Mouse (Mus musculus) heart, embryonic 14.5 days (tissue): ENCODE data around the gene Stk35. TPM values are rescaled to one million over a fixed set of nuclear protein-coding genes. Genes with fewer than 3 reads are reported as not detected.
"Not testable (repeated sequence)": the region's sequence is repeated elsewhere in the genome, so short reads cannot be mapped to it uniquely, and the experiment has no call there.

Experiments
- ATAC-seq: fragments of 200-750 bp; cut with Nextera tagmentation; 2 replicates; pipeline ENCODE4 v1.8.0; 2017; ENCODE audit warnings: low read depth, moderate TSS enrichment; ENCODE audit not compliant: insufficient number of reproducible peaks, insufficient read depth, low FRiP score
- H3K27ac ChIP-seq, 2 experiments: fragments of 200-500 bp in 1 of 2; fragments of 300-500 bp in 1 of 2; sonication (generic) in 1 of 2; replicated peaks in 1 of 2; 2 replicates each; pipeline ENCODE4 v1.5.1; 2012 to 2014; ENCODE audit warnings: low read depth in 2 of 2, low read length in 2 of 2, control low read depth in 1 of 2, mild to moderate bottlenecking in 1 of 2, mixed read lengths in 1 of 2; ENCODE audit not compliant: control insufficient read depth in 1 of 2, insufficient read depth in 1 of 2
- H3K27me3 ChIP-seq: fragments of 300-500 bp; sonication (generic); 2 replicates; pipeline ENCODE4 v1.6.1; 2014; ENCODE audit warnings: mild to moderate bottlenecking, low read length, control low read depth; ENCODE audit not compliant: control insufficient read depth, insufficient read depth
- H3K36me3 ChIP-seq: fragments of 300-500 bp; sonication (generic); 2 replicates; pipeline ENCODE4 v1.6.1; 2014; ENCODE audit warnings: mild to moderate bottlenecking, control low read depth, low read length, mixed read lengths; ENCODE audit not compliant: control insufficient read depth, insufficient read depth
- H3K4me1 ChIP-seq, 2 experiments: fragments of 200-500 bp in 1 of 2; fragments of 300-500 bp in 1 of 2; sonication (generic) in 1 of 2; 2 replicates each; pipeline ENCODE4 v1.6.1; 2012 to 2014; ENCODE audit warnings: low read length in 2 of 2, control low read depth in 1 of 2, mixed read lengths in 1 of 2; ENCODE audit not compliant: control insufficient read depth in 2 of 2, insufficient read depth in 2 of 2
- H3K4me2 ChIP-seq: fragments of 300-500 bp; sonication (generic); 2 replicates; pipeline ENCODE4 v1.6.1; 2014; ENCODE audit warnings: mild to moderate bottlenecking, low read length
- H3K4me3 ChIP-seq, 2 experiments: fragments of 200-500 bp in 1 of 2; fragments of 300-500 bp in 1 of 2; sonication (generic) in 1 of 2; 2 replicates each; pipeline ENCODE4 v1.5.1; 2012 to 2014; ENCODE audit warnings: low read length in 2 of 2, mild to moderate bottlenecking in 2 of 2, control low read depth in 1 of 2, low read depth in 1 of 2, moderate library complexity in 1 of 2; ENCODE audit not compliant: control insufficient read depth in 1 of 2, insufficient read depth in 1 of 2
- H3K9ac ChIP-seq: fragments of 300-500 bp; sonication (generic); 2 replicates; pipeline ENCODE4 v1.6.1; 2014; ENCODE audit warnings: mild to moderate bottlenecking, low read length
- H3K9me3 ChIP-seq: fragments of 300-500 bp; sonication (generic); 2 replicates; pipeline ENCODE4 v1.6.1; 2016; ENCODE audit warnings: low read length, control low read depth; ENCODE audit not compliant: control insufficient read depth
- WGBS: fragments of 180-500 bp; shearing (Covaris S2); extraction: QIAGEN DNeasy Blood & Tissue Kit; methylation state at CpG from one replicate; pipeline ENCODE4 v1.1.7; 2014; 5-methylcytosine and 5-hydroxymethylcytosine counted together
- polyA plus RNA-seq: library from polyadenylated mRNA; unstranded; fragments of >200 nt; fragmentation: Nextera tagmentation; extraction: Ambion mirVana; gene quantifications from 2 replicates; pipeline ENCODE4 v1.2.1, GENCODE M21; 2014

The Stk35 gene
- polyA plus RNA-seq, 1 experiment from 2014 or later: 10.4 TPM

GRCm38 (mm10) chr2:129834881-129835280 is 34.6 kb downstream of the Stk35 start:
- Histone ChIP-seq H3K4me1 (peaks cover 0 to 1% of the 10 kb centered on the region in 2 experiments; a peak in 1 of 4 replicates), H3K9ac (no peak overlapping the region), H3K36me3 (peaks cover 20% of the 10 kb centered on the region), H3K27me3 (no peaks in the 10 kb centered on the region), H3K4me2 (no peak overlapping the region), H3K27ac (no peak overlapping the region), H3K9me3 (no peaks in the 10 kb centered on the region), H3K4me3 (no peak overlapping the region)
- 87% methylated on average over 6 of the region's 6 CpGs for WGBS
- no peak for ATAC-seq

DNA sequence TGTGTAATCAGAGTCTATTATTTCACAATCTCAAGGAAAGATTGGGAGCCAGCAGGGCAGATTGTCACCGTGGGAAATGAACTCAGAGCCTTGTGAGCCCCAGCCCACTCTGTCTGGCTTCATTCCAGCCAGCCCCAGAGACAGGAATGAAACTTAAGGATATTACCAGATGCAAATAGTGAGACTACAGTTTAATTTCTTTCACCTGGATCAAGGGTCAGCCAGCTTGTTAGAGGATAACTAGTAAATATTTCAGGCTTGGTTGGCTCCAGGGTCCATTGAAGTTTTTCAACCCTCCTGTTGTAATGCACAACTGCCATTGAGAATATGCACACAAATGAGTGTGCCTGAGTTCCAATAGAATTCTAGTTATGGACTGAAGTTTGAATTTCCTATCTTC is 36.6 kb downstream of the Stk35 start:
- ATAC-seq: no peak
- no peaks in the 10 kb centered on the region for H3K27me3 ChIP-seq
- H3K4me3 ChIP-seq: no peak overlapping the region
- H3K4me1 ChIP-seq: no peaks in the 10 kb centered on the region; a peak in 1 of 4 replicates
- no peak overlapping the region for H3K9ac ChIP-seq
- H3K4me2 ChIP-seq: no peak overlapping the region
- no peak overlapping the region for H3K27ac ChIP-seq
- H3K9me3 ChIP-seq: no peaks in the 10 kb centered on the region
- 24% methylated on average over 1 of the region's 1 CpGs for WGBS
- H3K36me3 ChIP-seq: peaks cover 6% of the 10 kb centered on the region; the same call in 1 of the 2 replicates

DNA sequence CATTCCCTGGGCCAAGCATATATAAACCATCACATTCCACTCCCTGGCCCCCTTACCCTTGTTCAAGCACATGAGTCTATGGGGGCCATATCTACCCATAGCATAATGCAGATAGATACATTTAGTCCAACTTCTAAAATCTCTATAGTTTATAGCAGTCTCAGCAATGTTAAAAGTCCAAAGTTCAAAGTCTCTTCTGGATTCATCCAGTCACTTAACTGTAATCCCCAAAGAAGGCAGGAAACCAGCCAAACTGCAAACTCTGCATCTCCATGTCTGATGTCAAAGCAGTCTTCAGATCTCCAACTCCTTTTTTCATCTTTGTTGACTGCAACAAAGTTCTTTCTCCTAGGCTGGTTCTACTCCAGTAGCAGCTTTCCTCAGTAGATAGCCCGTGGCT is 38.0 kb downstream of the Stk35 start:
- H3K9me3 ChIP-seq: no peaks in the 10 kb centered on the region

DNA sequence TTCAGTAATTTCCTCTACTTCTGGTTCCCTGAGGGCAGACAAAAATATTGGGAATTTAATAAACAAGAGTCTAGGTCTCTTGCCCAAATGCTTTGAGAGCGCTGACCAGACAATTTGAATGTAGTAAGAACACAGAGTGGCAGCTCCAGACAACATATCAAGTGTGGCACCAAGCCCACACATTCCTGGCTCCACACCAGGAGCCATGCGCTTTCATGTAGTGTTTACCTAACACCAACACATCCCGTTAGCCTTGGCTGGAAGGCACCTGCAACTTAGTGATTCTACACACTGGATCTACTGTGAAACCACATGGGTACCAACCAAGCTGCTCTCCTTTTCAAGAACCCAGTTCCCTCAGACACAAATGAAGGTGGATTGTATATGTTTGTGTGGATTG is 45.5 kb downstream of the Stk35 start:
- 26% methylated on average over 3 of the region's 3 CpGs for WGBS
- Histone ChIP-seq H3K9ac (no peak overlapping the region), H3K36me3 (no peaks in the 10 kb centered on the region), H3K4me2 (no peak overlapping the region), H3K9me3 (no peaks in the 10 kb centered on the region), H3K4me3 (no peak overlapping the region), H3K27me3 (no peaks in the 10 kb centered on the region), H3K27ac (no peak overlapping the region), H3K4me1 (peaks cover 0 to 10% of the 10 kb centered on the region in 2 experiments; a peak in 1 of 4 replicates)
- ATAC-seq: peak; percentile 47; the same call in 1 of the 2 replicates

More for the DNA sequence above, 38.0 kb downstream of the Stk35 start:
- Histone ChIP-seq H3K4me1 (no peaks in the 10 kb centered on the region; a peak in 1 of 4 replicates), H3K36me3 (no peaks in the 10 kb centered on the region), H3K4me2 (no peak overlapping the region), H3K27me3 (no peaks in the 10 kb centered on the region), H3K9ac (no peak overlapping the region), H3K27ac (no peak overlapping the region), H3K4me3 (no peak overlapping the region)
- 89% methylated on average over 1 of the region's 1 CpGs for WGBS
- no peak for ATAC-seq

DNA sequence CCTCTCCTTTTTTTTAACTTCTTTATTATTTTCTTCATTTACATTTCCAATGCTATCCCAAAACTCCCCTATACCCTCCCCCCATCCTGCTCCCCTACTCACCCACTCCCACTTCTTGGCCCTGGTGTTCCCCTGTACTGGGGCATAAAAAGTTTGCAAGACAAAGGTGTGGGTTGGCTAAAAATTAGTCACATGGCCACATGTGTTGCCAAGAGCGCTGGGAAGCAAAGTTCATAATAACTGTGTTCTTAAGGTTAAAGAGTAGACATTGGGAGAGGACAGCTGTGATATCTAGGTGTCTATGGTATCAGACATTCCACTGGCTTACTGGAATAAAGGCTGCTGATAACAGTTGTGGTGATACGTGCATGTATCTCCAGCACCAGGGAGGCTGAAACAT is 46.2 kb downstream of the Stk35 start:
- Histone ChIP-seq H3K9me3 (no peaks in the 10 kb centered on the region), H3K9ac (no peak overlapping the region), H3K4me3 (no peak overlapping the region), H3K27ac (no peak overlapping the region), H3K4me2 (no peak overlapping the region), H3K36me3 (no peaks in the 10 kb centered on the region), H3K4me1 (peaks cover 0 to 10% of the 10 kb centered on the region in 2 experiments; a peak in 1 of 4 replicates), H3K27me3 (no peaks in the 10 kb centered on the region)
- no peak for ATAC-seq
- WGBS: 80% methylated on average over 2 of the region's 2 CpGs

DNA sequence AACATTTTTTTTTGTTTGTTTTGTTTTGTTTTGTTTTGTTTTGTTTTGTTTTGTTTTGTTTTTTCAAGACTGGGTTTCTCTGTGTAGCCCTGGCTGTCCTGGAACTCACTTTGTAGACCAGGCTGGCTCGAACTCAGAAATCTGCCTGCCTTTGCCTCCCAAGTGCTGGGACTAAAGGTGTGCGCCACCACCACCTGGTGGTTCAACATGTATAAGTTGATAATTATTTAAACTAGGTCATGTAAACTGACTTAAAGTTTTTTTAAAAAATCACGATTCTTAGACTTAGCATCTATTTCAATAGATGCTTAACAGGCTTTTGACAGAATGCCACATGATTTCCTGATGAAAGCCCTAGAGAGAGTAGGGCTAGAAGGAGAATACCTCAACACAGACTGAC is 48.8 kb downstream of the Stk35 start:
- not testable (repeated sequence) for ATAC-seq, H3K27me3 ChIP-seq, H3K9me3 ChIP-seq, H3K4me1 ChIP-seq, H3K36me3 ChIP-seq, H3K9ac ChIP-seq, H3K27ac ChIP-seq, H3K4me3 ChIP-seq, H3K4me2 ChIP-seq
- WGBS: 85% methylated on average over 3 of the region's 3 CpGs

GRCm38 (mm10) chr2:129851512-129851911 is 51.2 kb downstream of the Stk35 start:
- H3K27me3 ChIP-seq: no peaks in the 10 kb centered on the region
- no peak overlapping the region for H3K9ac ChIP-seq
- H3K4me1 ChIP-seq: no peaks in the 10 kb centered on the region
- ATAC-seq: no peak
- no peaks in the 10 kb centered on the region for H3K9me3 ChIP-seq
- no peak overlapping the region for H3K27ac ChIP-seq
- 61% methylated on average over 4 of the region's 4 CpGs for WGBS
- no peaks in the 10 kb centered on the region for H3K36me3 ChIP-seq
- H3K4me2 ChIP-seq: no peak overlapping the region
- no peak overlapping the region for H3K4me3 ChIP-seq

- 77% methylated on average over 5 of the region's 5 CpGs for WGBS
Measured at GRCm38 (mm10) chr2:129863256-129863655, 62.9 kb downstream of the Stk35 start.

More at GRCm38 (mm10) chr2:129863256-129863655, 62.9 kb downstream of the Stk35 start:
- H3K36me3 ChIP-seq: no peaks in the 10 kb centered on the region
- H3K9me3 ChIP-seq: no peaks in the 10 kb centered on the region
- H3K4me3 ChIP-seq: no peak overlapping the region
- ATAC-seq: no peak
- no peak overlapping the region for H3K4me2 ChIP-seq
- no peaks in the 10 kb centered on the region for H3K27me3 ChIP-seq
- no peak overlapping the region for H3K9ac ChIP-seq
- no peaks in the 10 kb centered on the region for H3K4me1 ChIP-seq
- no peak overlapping the region for H3K27ac ChIP-seq
